Mouse (Mus musculus) c-Kit-positive CD71-positive TER-119-negative erythroid progenitor cells, embryonic 14.5 days (primary cell): ENCODE data around the gene Zfp462.

ENCODE experiments used
- DNase-seq: peaks from one replicate; pipeline ENCODE4 v3.0.0-alpha.2; 2013; ENCODE audit warnings: low read depth

The Zfp462 gene

DNA sequence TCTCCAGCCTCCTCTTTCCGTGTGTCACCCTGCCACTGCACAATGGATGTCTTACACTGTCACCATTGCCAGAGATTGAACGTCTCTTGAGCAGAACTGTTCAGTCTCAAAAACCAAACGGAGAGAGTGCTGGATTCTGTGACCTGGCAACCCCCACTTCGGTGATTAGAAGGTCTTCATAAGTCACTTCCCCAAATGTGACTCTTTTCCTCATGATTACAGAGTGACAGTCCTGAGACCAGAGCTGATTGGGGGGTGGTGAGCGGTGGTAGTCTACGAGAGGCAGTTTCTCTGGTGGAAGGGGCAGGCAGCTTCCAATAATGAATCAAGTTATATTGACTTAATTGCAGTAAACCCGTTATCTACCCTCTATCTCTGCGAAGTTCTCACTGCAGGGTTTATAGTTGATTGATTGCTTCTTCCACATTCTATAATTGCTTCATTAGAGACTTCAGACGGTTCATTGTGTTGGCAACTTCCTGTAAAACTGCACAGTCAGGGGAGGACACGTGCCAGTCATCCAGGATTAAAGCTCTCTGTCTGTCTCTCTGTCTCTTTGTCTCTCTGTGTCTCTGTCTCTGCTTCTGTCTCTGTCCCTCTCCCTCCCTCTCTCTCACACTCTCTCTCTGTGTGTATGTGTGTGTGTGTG is 173.1 kb downstream of the Zfp462 start:
- no peak for DNase-seq

DNA sequence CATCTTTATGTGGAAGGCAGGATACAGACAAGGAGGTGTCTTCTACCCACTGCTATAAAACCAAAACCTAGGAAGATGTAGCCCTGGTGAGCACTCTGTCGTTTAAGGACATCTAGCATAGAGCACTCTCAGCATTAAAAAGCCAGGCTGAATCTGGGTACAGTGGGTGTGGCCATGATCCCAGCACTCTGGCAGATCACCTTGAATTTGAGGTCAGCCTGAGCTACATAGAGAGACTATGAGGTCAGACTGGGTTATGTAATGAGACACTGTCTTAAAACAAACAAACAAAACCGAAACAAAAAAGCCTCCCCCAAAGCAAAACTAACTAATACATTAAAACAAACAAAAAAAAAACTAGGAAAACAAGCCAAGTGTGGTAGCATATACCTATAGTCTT is 176.3 kb downstream of the Zfp462 start:
- no peak for DNase-seq

DNA sequence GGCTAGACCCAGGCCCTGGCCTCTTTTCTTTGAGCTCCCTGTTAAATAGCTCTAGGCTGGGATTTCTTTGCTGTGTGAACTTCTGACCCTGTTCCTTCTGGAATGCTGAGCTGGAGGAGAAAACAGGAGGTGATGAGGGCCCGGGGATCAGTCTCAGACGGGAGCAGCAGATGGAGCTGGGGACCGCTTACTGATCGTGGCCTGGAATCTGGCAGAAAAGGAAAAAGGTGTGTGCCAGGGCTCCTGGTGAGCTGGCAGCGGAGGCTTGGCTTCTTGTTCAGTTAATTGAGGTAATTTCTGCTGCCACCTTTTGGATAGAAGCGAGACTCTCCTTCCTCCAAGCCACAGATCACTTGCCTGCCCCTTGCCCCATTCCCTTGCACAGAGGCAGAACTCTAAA is 177.1 kb downstream of the Zfp462 start:
- DNase-seq: no peak

GRCm38 (mm10) chr4:55124126-55124525 is 179.3 kb downstream of the Zfp462 start:
- DNase-seq: no peak

DNA sequence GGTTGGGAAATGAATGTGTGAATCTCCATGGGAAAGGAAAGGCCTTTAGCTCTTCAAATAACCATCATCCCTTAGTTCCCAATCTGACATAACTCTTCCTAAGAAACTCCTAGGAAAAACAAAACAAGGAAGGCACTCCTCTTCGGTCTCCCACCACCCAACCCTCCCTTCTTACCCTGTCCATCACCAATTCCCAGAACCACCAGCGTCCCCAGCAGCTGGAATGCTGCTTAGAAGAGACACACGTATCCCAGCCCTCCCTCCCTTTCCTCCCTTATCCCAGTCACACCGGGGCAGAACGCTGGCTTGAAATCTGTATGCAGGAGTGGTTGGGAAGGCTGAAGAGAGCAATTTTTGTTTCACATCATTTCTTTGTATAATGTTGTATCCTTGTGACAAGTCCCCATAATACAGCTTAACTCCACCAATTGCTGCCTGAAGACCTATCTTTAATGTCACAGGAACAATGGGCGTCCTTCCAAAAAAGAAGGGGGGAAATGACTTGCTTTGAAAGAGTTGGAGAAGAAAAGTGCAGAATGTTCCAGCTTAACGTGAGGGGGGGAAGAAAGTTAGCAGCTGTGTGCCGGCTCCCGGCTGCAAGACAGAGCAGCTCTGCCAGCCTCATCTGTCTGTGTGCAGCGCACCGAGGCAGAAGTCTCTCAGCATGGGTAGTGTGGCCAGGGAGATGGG is 180.3 kb downstream of the Zfp462 start:
- no peak for DNase-seq

DNA sequence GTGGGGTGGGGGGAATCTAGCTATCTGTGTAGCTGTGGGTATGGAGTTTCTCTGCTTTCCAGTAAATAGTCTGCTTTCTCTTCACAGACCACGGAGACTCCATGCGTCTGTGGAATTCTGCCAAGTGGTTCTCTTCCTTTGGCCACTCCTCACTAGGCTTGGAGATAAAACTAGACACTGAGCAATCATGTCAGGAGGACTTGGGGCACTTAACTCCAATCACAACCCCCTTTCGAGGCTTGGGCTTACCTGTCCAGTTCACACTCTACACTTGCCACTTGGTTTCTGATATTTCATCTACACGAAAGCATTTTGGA is 180.8 kb downstream of the Zfp462 start:
- no peak for DNase-seq

GRCm38 (mm10) chr4:55127228-55127901 is 182.5 kb downstream of the Zfp462 start:
- no peak for DNase-seq

DNA sequence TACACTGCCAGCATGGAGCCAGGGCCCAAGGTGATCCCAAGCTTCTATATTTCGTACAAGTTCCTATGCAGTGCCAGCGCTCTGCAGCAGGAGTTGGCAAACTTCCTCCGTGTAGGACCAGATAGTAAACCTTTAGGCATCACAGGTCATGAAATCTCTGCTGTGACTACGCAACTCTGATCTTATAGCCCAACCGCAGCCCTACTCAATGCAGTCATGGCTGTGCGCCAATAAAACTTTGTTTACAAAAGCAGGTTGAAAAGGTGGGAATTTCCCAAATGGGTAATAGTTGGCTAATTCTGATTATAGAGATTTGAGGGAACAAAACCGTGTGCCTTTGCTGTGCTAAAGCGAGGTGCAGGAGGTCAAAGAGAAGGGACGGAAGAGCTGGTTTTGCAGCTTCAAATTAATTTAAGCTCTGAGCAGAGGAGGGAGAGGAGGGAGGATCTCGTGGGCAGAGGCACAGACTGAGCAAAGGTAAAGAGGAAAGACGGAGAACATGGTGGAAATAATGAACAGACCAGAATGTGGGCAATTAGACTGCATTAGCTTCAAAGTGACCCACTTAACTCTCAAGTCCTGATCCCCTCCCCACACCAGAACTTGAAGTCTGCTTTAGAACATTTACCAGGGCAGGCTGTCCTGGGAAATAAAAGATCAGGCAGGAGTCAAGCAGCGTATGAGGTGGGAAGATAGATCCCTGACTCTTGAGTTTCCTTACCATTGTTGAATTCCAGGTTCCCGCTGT is 183.4 kb downstream of the Zfp462 start:
- DNase-seq: no peak
